Mouse (Mus musculus) liver, adult 10 weeks (tissue): Measurements from ENCODE around the gene Gm340. TPM values are rescaled to one million over a fixed set of nuclear protein-coding genes. Genes with fewer than 3 reads are reported as not detected.

Experiments
- polyA plus RNA-seq: library from polyadenylated mRNA; stranded (reverse); fragments of 350-450 nt; fragmentation: Illumina TruSeq; extraction: RNeasy Lipid Tissue Mini Kit (QIAGEN cat#74804); gene quantifications from one replicate; pipeline ENCODE4 v1.2.3, GENCODE M21; 2014; ENCODE audit warnings: low read depth, low replicate concordance

The Gm340 gene
- 0.74 TPM for polyA plus RNA-seq

GRCm38 (mm10) chr19:41581706-41582420 lies at the start of gene Gm340:
TSS of gene Gm340 (plus strand) at chr19:41582370.

Other genes starting within 250 kb of the Gm340 start
- 36.6 TPM for gene Pik3ap1, start 197.3 kb upstream of the Gm340 start, polyA plus RNA-seq
- gene Lcor, start 99.7 kb upstream of the Gm340 start, polyA plus RNA-seq: 7.8 TPM
- not detected for gene Slit1, start 161.3 kb downstream of the Gm340 start, polyA plus RNA-seq
- gene Arhgap19, start 219.7 kb downstream of the Gm340 start, polyA plus RNA-seq: 1.5 TPM
- 1.6 TPM for gene Frat1, start 247.6 kb downstream of the Gm340 start, polyA plus RNA-seq